Mouse (Mus musculus) liver, embryonic 14.5 days (tissue): ENCODE measurements around the gene Pik3cb. TPM values are rescaled to one million over a fixed set of nuclear protein-coding genes. Genes with fewer than 3 reads are reported as not detected.
A peak's percentile ranks its signal among the peaks of the same experiment; 100 is the strongest.

Experiments
- ATAC-seq: fragments of 200-750 bp; cut with Nextera tagmentation; 2 replicates; pipeline ENCODE4 v1.8.0; 2017; ENCODE audit warnings: moderate number of reproducible peaks, mild to moderate bottlenecking, moderate library complexity; ENCODE audit not compliant: insufficient read depth
- DNase-seq, 3 experiments: peaks; one replicate each; pipeline ENCODE4 v3.0.0-alpha.2; 2012 to 2013; ENCODE audit warnings: low read depth in 3 of 3, low spot score in 3 of 3
- H3K27ac ChIP-seq: fragments of 300-500 bp; sonication (generic); 2 replicates; pipeline ENCODE4 v1.5.1; 2014; ENCODE audit warnings: moderate library complexity, mild to moderate bottlenecking, control low read depth, inconsistent platforms
- H3K27me3 ChIP-seq: fragments of 300-500 bp; sonication (generic); 2 replicates; pipeline ENCODE4 v1.6.1; 2014; ENCODE audit warnings: mild to moderate bottlenecking, low read length, moderate library complexity; ENCODE audit not compliant: control insufficient read depth, insufficient read depth
- H3K36me3 ChIP-seq: fragments of 300-500 bp; sonication (generic); replicated peaks from 2 replicates; pipeline ENCODE4 v1.6.1; 2014; ENCODE audit warnings: low read depth; ENCODE audit not compliant: control insufficient read depth, insufficient read depth
- H3K4me1 ChIP-seq, 2 experiments: fragments of 200-500 bp in 1 of 2; fragments of 300-500 bp in 1 of 2; sonication (generic) in 1 of 2; replicated peaks; 2 replicates each; pipeline ENCODE4 v1.6.1; 2012 to 2014; ENCODE audit warnings: antibody characterized with exemption in 1 of 2, inconsistent platforms in 1 of 2, low read length in 1 of 2; ENCODE audit not compliant: control insufficient read depth in 2 of 2, insufficient read depth in 2 of 2
- H3K4me2 ChIP-seq: fragments of 300-500 bp; sonication (generic); 2 replicates; pipeline ENCODE4 v1.6.1; 2014; ENCODE audit warnings: low read depth, mild to moderate bottlenecking, control low read depth, moderate library complexity
- H3K4me3 ChIP-seq, 2 experiments: fragments of 200-500 bp in 1 of 2; fragments of 300-500 bp in 1 of 2; sonication (generic) in 1 of 2; 2 replicates each; pipeline ENCODE4 v1.5.1; 2012 to 2014; ENCODE audit warnings: low read depth in 2 of 2, low read length in 2 of 2, mild to moderate bottlenecking in 2 of 2, control low read depth in 1 of 2, inconsistent platforms in 1 of 2, moderate library complexity in 1 of 2; ENCODE audit not compliant: insufficient read depth in 1 of 2
- H3K9ac ChIP-seq: fragments of 300-500 bp; sonication (generic); replicated peaks from 2 replicates; pipeline ENCODE4 v1.6.1; 2014; ENCODE audit warnings: mild to moderate bottlenecking, control low read depth, moderate library complexity
- H3K9me3 ChIP-seq: fragments of 300-500 bp; sonication (generic); 2 replicates; pipeline ENCODE4 v1.6.1; 2016; ENCODE audit warnings: low read length, mixed read lengths; ENCODE audit not compliant: control insufficient read depth
- CTCF ChIP-seq: IDR thresholded peaks from 2 replicates; pipeline ENCODE4 v1.5.1; 2016; ENCODE audit warnings: antibody characterized with exemption, low read depth, control low read depth
- EP300 ChIP-seq: IDR thresholded peaks from 2 replicates; pipeline ENCODE4 v1.6.1; 2016; ENCODE audit warnings: antibody characterized with exemption, low read depth
- WGBS: fragments of 180-500 bp; shearing (Covaris S2); extraction: QIAGEN DNeasy Blood & Tissue Kit; methylation state at CpG from one replicate; pipeline ENCODE4 v1.1.7; 2014; ENCODE audit not compliant: insufficient replicate concordance; 5-methylcytosine and 5-hydroxymethylcytosine counted together
- polyA plus RNA-seq, 2 experiments: library from polyadenylated mRNA; depleted of rRNA in 1 of 2; stranded (reverse) in 1 of 2; unstranded in 1 of 2; fragments of >200 nt; fragmentation: Nextera tagmentation in 1 of 2; extraction: Ambion mirVana in 1 of 2; gene quantifications; 2 replicates each; pipeline versions ENCODE4 v1.2.1 to v1.2.3; 2012 to 2014

The Pik3cb gene
- polyA plus RNA-seq, 2 experiments: 2.3 to 4.3 TPM

DNA sequence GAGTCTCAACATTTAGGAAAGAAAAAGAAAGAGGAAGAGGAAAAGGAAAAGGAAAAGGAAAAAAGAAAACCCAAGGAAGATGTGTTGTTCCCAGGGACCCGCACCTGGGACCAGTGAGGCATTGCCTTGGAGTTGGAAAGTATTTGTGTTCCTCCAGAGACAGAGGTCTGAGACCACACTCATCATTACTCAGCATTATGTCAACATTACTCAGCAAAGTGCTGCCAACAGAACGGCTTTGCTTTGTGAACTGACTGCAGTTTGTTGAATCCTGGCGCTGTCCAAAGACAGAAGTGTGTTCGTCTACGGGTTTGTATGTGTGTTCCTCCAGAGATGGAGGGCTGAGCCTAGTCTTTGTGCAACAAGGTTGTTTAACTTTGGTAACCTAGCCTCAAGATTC, 20.4 kb upstream of the Pik3cb start:
- Histone ChIP-seq H3K4me3 (no peak overlapping the region), H3K36me3 (no peaks in the 10 kb centered on the region), H3K27ac (peak overlapping the region; percentile 61), H3K4me1 (peaks cover 25 to 47% of the 10 kb centered on the region in 2 experiments), H3K9me3 (no peaks in the 10 kb centered on the region), H3K27me3 (no peaks in the 10 kb centered on the region), H3K4me2 (no peak overlapping the region; the same call in 1 of the 2 replicates), H3K9ac (no peak overlapping the region)
- DNase-seq (peak in 1 of 3 experiments; percentile 57), ATAC-seq (peak; percentile 58; the same call in 1 of the 2 replicates)
- 62% methylated on average over 5 of the region's 5 CpGs for WGBS
- TF ChIP-seq CTCF (no peak), EP300 (no peak)

DNA sequence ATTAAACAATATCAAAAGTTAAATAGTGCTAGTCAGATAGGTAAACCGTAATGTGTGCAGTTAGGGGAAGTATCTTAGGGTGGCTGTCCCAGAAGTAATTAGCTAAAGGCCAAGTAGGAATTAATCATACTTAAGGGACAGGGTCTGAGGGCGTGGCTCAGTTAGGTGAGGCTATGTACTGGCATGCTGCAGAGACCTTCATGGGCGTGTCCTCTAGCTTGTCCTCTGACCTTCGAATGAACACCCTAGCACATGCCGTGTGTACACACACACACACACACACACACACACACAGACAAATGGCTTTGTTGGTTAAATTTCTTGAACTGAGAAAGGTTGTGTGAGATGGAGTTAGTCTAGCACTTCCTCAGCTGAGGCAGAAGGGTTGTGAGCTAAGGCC, 19.5 kb upstream of the Pik3cb start:
- WGBS: 54% methylated on average over 5 of the region's 5 CpGs
- peaks cover 25 to 47% of the 10 kb centered on the region in 2 experiments for H3K4me1 ChIP-seq
- no peaks in the 10 kb centered on the region for H3K36me3 ChIP-seq
- H3K4me3 ChIP-seq: no peak overlapping the region
- DNase-seq: no peak
- peak overlapping the region; percentile 61 for H3K27ac ChIP-seq
- 0 out of 2 replicates have a peak, but pooled peaks have one; percentile 39 for ATAC-seq
- H3K9ac ChIP-seq: no peak overlapping the region
- H3K9me3 ChIP-seq: no peaks in the 10 kb centered on the region
- no peak for TF ChIP-seq EP300
- no peak for TF ChIP-seq CTCF
- no peaks in the 10 kb centered on the region for H3K27me3 ChIP-seq
- no peak overlapping the region for H3K4me2 ChIP-seq

DNA sequence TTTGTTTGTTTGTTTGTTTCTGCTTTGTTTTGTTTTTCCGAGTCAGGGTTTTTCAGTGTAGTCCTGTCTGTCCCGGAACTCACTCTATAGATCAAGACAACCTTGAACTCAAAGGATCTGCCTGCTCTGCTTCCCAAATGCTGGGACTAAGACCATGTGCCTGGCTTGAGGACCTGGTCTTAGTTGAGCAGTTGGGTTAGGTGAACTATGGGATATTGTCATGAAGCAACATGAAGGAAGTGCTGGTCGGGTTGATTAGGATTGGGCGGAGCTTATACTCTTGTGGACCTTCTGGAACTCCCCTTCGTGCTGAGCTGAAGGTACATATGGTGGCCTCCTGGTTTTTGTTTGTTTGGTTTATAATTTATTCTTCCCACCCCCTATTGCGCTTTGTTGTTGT, 18.3 kb upstream of the Pik3cb start:
- H3K9ac ChIP-seq: no peak overlapping the region
- DNase-seq: no peak
- no peaks in the 10 kb centered on the region for H3K9me3 ChIP-seq
- peak overlapping the region; percentile 15; the same call in 1 of the 2 replicates for H3K4me2 ChIP-seq
- H3K36me3 ChIP-seq: no peaks in the 10 kb centered on the region
- H3K4me3 ChIP-seq: no peak overlapping the region
- peak; percentile 43; the same call in 1 of the 2 replicates for ATAC-seq
- TF ChIP-seq EP300 (no peak), CTCF (no peak)
- H3K27me3 ChIP-seq: no peaks in the 10 kb centered on the region
- 46% methylated on average over 6 of the region's 6 CpGs for WGBS
- no peak overlapping the region for H3K27ac ChIP-seq
- peaks cover 25 to 46% of the 10 kb centered on the region in 2 experiments for H3K4me1 ChIP-seq

- TF ChIP-seq CTCF (no peak), EP300 (no peak)
- Histone ChIP-seq H3K9ac (no peak overlapping the region), H3K27ac (no peak overlapping the region), H3K36me3 (no peaks in the 10 kb centered on the region), H3K4me2 (no peak overlapping the region), H3K27me3 (no peaks in the 10 kb centered on the region), H3K4me3 (no peak overlapping the region), H3K4me1 (peaks cover 25 to 44% of the 10 kb centered on the region in 2 experiments), H3K9me3 (no peaks in the 10 kb centered on the region)
- no peak for DNase-seq
- no peak; the same call in 1 of the 2 replicates for ATAC-seq
- 27% methylated on average over 7 of the region's 7 CpGs for WGBS
Measured at GRCm38 (mm10) chr9:99158203-99158632, 17.8 kb upstream of the Pik3cb start.

DNA sequence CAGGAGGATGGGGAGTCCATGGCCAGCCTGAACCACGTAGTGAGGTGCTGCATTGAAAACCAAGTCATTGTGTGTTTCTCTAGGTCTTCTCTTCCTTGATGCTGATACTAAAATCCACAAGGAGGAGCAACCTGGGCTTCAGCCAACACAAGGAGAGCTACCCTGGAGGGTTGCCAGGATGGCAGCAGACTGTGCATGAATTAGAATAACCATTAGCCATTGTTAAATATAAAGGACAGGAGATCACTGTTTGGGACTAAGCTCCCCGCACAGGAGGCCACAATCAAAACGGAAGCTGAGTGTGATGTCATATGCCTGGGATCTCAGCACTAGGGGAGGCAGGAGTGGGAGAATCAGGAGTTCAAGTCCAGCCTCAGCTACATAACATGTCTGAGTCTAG, 13.2 kb upstream of the Pik3cb start:
- TF ChIP-seq CTCF (no peak), EP300 (no peak)
- no peak overlapping the region for H3K27ac ChIP-seq
- DNase-seq (no peak), ATAC-seq (no peak)
- no peak overlapping the region for H3K9ac ChIP-seq
- H3K27me3 ChIP-seq: no peaks in the 10 kb centered on the region
- 61% methylated on average over 3 of the region's 3 CpGs for WGBS
- no peaks in the 10 kb centered on the region for H3K9me3 ChIP-seq
- H3K4me2 ChIP-seq: no peak overlapping the region
- H3K4me3 ChIP-seq: no peak overlapping the region
- no peaks in the 10 kb centered on the region for H3K36me3 ChIP-seq
- H3K4me1 ChIP-seq: peaks cover 4 to 8% of the 10 kb centered on the region in 2 experiments
